Mouse (Mus musculus): ENCODE measurements at regions not wholly inside any gene's neighbourhood (a gene's known extent, or its start where the extent isn't known, plus 50 kb on each side); places are given as distances from the start of the nearest gene placed in this dataset.

GRCm38 (mm10) chr1:77080767-77081166 lies 434.1 kb downstream of the Epha4 start:
- TF ChIP-seq EP300 (optimal IDR thresholded peaks at IDR 0.05): no peak
- TF ChIP-seq CTCF (IDR thresholded peaks at IDR 0.05; ENCODE audit: low read depth): no peak

Measured in stomach, postnatal 0 days (tissue).